Mouse (Mus musculus) ES-Bruce4 (cell line): ENCODE measurements around the gene Zfp809.
"Not testable (repeated sequence)": the region's sequence is repeated elsewhere in the genome, so short reads cannot be mapped to it uniquely, and the experiment has no call there.

Experiments
- CTCF ChIP-seq: IDR thresholded peaks from one replicate; pipeline ENCODE4 v1.8.1; 2011; ENCODE audit warnings: low read depth, low read length
- POLR2A ChIP-seq: IDR thresholded peaks from one replicate; pipeline ENCODE4 v1.8.1; 2011; ENCODE audit warnings: low read length; ENCODE audit not compliant: insufficient read depth

GRCm38 (mm10) chr9:22226389-22226673 is 817 bp downstream of the Zfp809 start:
- not testable (repeated sequence) for TF ChIP-seq POLR2A, CTCF
